Mouse (Mus musculus) thymus, postnatal 14 days (tissue): ENCODE data around the gene Dhdh.

Experiments
- DNase-seq: peaks from one replicate; pipeline ENCODE4 v3.0.0; 2021

Gene Dhdh

GRCm38 (mm10) chr7:45447325-45447990 is 41.1 kb downstream of the Dhdh start:
- DNase-seq, result peak; percentile 44

- DNase-seq, result no peak
Measured at GRCm38 (mm10) chr7:45446589-45446988, 42.0 kb downstream of the Dhdh start.

GRCm38 (mm10) chr7:45443526-45444420 is 44.8 kb downstream of the Dhdh start:
- no peak for DNase-seq

GRCm38 (mm10) chr7:45437521-45438276 is 50.9 kb downstream of the Dhdh start, which contains the start of gene Ruvbl2:
TSS of gene Ruvbl2 (minus strand) at chr7:45438096.
- DNase-seq, result peak; percentile 43

GRCm38 (mm10) chr7:45437046-45437445 is 51.6 kb downstream of the Dhdh start:
- no peak for DNase-seq

GRCm38 (mm10) chr7:45436444-45436843 is 52.2 kb downstream of the Dhdh start:
- DNase-seq, result no peak

- no peak for DNase-seq
Measured at GRCm38 (mm10) chr7:45435038-45435437, 53.6 kb downstream of the Dhdh start.

- peak; percentile 100 for DNase-seq
Measured at GRCm38 (mm10) chr7:45434203-45435015, 54.2 kb downstream of the Dhdh start, which contains the start of gene Gys1. TSS of gene Gys1 (plus strand) at chr7:45434844.

- no peak for DNase-seq
Measured at GRCm38 (mm10) chr7:45433835-45434202, 54.8 kb downstream of the Dhdh start.

- DNase-seq, result no peak
Measured at GRCm38 (mm10) chr7:45426556-45426955, 62.0 kb downstream of the Dhdh start.

- DNase-seq, result no peak
Measured at GRCm38 (mm10) chr7:45421194-45421593, 67.4 kb downstream of the Dhdh start.
